Comparison of ENCODE assay signal across 7 mouse cellular contexts in the genomic region with DNA sequence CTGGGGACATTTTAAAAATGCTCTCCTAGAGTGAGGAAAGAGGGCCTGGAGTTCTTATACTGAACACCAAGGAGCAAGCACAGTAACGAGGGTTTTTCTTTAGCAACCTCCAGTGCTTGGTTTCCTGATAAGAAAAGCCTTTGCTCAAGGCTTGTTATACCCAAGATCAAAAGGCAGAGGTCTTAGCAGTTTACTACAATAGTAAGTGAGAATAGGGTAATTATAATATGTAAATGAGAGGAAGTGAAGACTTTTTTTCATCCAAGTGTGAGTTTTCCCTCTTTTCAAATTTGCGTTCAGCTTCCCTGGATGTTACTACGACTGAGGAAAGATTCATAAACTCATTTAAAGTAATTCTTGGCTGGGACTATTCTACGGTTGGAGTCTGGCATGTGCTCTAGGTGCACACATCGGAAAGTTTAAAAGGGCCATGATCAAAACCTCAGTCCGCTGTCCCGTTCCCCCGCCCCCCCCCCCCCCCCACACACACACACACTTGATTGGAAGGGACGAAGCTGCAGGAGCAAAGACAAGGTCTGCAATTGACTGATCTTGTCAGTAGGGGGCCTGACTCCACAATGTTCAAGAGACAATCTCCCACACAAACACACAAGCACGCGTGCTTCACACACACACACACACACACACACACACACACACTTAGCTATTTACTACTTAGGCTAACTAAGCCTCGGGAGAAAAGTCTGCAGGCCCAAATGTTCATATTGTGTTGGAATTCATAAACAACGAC. TPM values are rescaled to one million over a fixed set of nuclear protein-coding genes. Genes with fewer than 3 reads are reported as not detected.
DNase-seq lines count a peak whose midpoint lies in the region; ATAC-seq and TF ChIP-seq lines count a peak whose summit lies in the region.

No protein-coding gene starts in this region.

- H3K36me3 ChIP-seq in forebrain, embryonic 12.5 days (replicated peaks): no peaks in the 10 kb centered on the region
- H3K36me3 ChIP-seq in liver, postnatal 0 days (replicated peaks; ENCODE audit: insufficient read depth, low read length): no peaks in the 10 kb centered on the region
- no peaks in the 10 kb centered on the region for H3K36me3 ChIP-seq in neural tube, embryonic 12.5 days

- TF ChIP-seq EP300 in liver, postnatal 0 days (IDR thresholded peaks at IDR 0.05; ENCODE audit: low read depth): no peak

- DNase-seq in NIH3T3 (ENCODE audit: low read depth): peak; percentile 89
- peak; percentile 74 for DNase-seq in c-Kit-positive CD71-positive TER-119-positive erythroid progenitor cells, embryonic 14.5 days (ENCODE audit: low spot score)
- peak; percentile 82 to 83 for DNase-seq in heart, postnatal 10 days
- peak; percentile 79 to 82 for DNase-seq in kidney, postnatal 36 days
- peak; percentile 71 for DNase-seq in liver, postnatal 0 days

- peak; percentile 71 for TF ChIP-seq CTCF in liver, postnatal 0 days (IDR thresholded peaks at IDR 0.05; ENCODE audit: low read depth)

- peak overlapping the region; percentile 67 for H3K27ac ChIP-seq in forebrain, embryonic 12.5 days
- peak overlapping the region; percentile 58 for H3K27ac ChIP-seq in liver, postnatal 0 days (ENCODE audit: low read depth)
- no peak overlapping the region for H3K27ac ChIP-seq in neural tube, embryonic 12.5 days

- peak overlapping the region; percentile 72 for H3K9ac ChIP-seq in forebrain, embryonic 12.5 days
- peak overlapping the region; percentile 68 for H3K9ac ChIP-seq in liver, postnatal 0 days (replicated peaks)
- H3K9ac ChIP-seq in neural tube, embryonic 12.5 days: 0 out of 2 replicates have a peak overlapping the region, but pooled peaks have one; percentile 49

- ATAC-seq in forebrain, embryonic 12.5 days (ENCODE audit: low FRiP score): no peak
- peak; percentile 43 for ATAC-seq in liver, postnatal 0 days
- no peak for ATAC-seq in neural tube, embryonic 12.5 days (ENCODE audit: low FRiP score, low read depth)

- WGBS in forebrain, embryonic 12.5 days: 4% methylated on average over 12 of the region's 13 CpGs
- WGBS in liver, postnatal 0 days (ENCODE audit: insufficient replicate concordance): 3% methylated on average over 12 of the region's 13 CpGs
- 5% methylated on average over 13 of the region's 13 CpGs for WGBS in neural tube, embryonic 12.5 days

- peak overlapping the region; percentile 98 for H3K4me2 ChIP-seq in forebrain, embryonic 12.5 days
- peak overlapping the region; percentile 91 for H3K4me2 ChIP-seq in liver, postnatal 0 days (ENCODE audit: low read depth, low read length)
- peak overlapping the region; percentile 90 for H3K4me2 ChIP-seq in neural tube, embryonic 12.5 days (replicated peaks)

- 0 out of 2 replicates have a peak, but pooled peaks cover 2% of the 10 kb centered on the region for H3K9me3 ChIP-seq in forebrain, embryonic 12.5 days
- no peaks in the 10 kb centered on the region for H3K9me3 ChIP-seq in liver, postnatal 0 days (ENCODE audit: low read length)
- no peaks in the 10 kb centered on the region for H3K9me3 ChIP-seq in neural tube, embryonic 12.5 days

- H3K27me3 ChIP-seq in forebrain, embryonic 12.5 days: peaks cover 23% of the 10 kb centered on the region
- peaks cover 37% of the 10 kb centered on the region for H3K27me3 ChIP-seq in liver, postnatal 0 days (ENCODE audit: insufficient read depth, low read length)
- H3K27me3 ChIP-seq in neural tube, embryonic 12.5 days (replicated peaks): peaks cover 28% of the 10 kb centered on the region

- H3K4me3 ChIP-seq in forebrain, embryonic 12.5 days (replicated peaks): peak overlapping the region; percentile 83
- peak overlapping the region; percentile 68 for H3K4me3 ChIP-seq in liver, postnatal 0 days (ENCODE audit: low read depth, low read length)
- H3K4me3 ChIP-seq in neural tube, embryonic 12.5 days: peak overlapping the region; percentile 79

- intact Hi-C loops in heart, postnatal 10 days (cut with DNase I): loop anchor here (10.0 kb wide), 1 partner anchor 1003 kb away; no protein-coding TSS in a partner anchor

- peaks cover 21% of the 10 kb centered on the region for H3K4me1 ChIP-seq in forebrain, embryonic 12.5 days
- peaks cover 19% of the 10 kb centered on the region for H3K4me1 ChIP-seq in liver, postnatal 0 days (ENCODE audit: insufficient read depth)
- H3K4me1 ChIP-seq in neural tube, embryonic 12.5 days: peaks cover 16% of the 10 kb centered on the region

RNA-seq across cellular contexts. Expression of a gene that starts 6.4 kb away (rescaled TPM):
- 18.1 and 18.7 TPM in 2 replicates for polyA plus RNA-seq in forebrain, embryonic 12.5 days (2016; fragmentation: Nextera tagmentation; extraction: Ambion mirVana)
- total RNA-seq in heart, postnatal 10 days (2021): 1 to 10 TPM; 2.3 TPM
- 0.18 and 0.27 TPM in 2 replicates for polyA plus RNA-seq in liver, postnatal 0 days (2015; fragmentation: Nextera tagmentation; extraction: Ambion mirVana)
- 20.7 and 21.0 TPM in 2 replicates for polyA plus RNA-seq in neural tube, embryonic 12.5 days (2016; fragmentation: Nextera tagmentation; extraction: Ambion mirVana)

Comparison
In these comparisons a context has a peak if more than half of its experiments do, and no peak if none do; other contexts are left out.
1. RNA of a gene that starts 6.4 kb away (polyA plus RNA-seq): 20.7 to 21.0 TPM in neural tube, embryonic 12.5 days and 18.1 to 18.7 TPM in forebrain, embryonic 12.5 days; 0.18 to 0.27 TPM in liver, postnatal 0 days; every median in the first group is over 10 times any median in the second.
2. Peak in every context shown above with its lines, with median percentiles within 50 percentile points of each other: DNase-seq, H3K4me2 ChIP-seq, H3K4me3 ChIP-seq and H3K9ac ChIP-seq.